ENCODE assay signal across 1 mouse cellular context in genomic region chr11:119238305-119238721, GRCm38 (mm10).
TF ChIP-seq lines count a peak whose summit lies in the region.

No protein-coding gene starts in this region.

TF ChIP-seq in CH12.LX, 34 proteins besides CTCF, POLR2A, EP300 and RAD21 (continued from another document):
- TF ChIP-seq NELFE (IDR thresholded peaks at IDR 0.05; ENCODE audit: low read depth, low read length) (peak; percentile 10; the same call in 1 of the 2 replicates), MAFK (IDR thresholded peaks at IDR 0.05; ENCODE audit: insufficient replicate concordance, low read length) (no peak), MAX (IDR thresholded peaks at IDR 0.05; ENCODE audit: low read length) (no peak), TCF12 (IDR thresholded peaks at IDR 0.05; ENCODE audit: low read depth, low read length) (peak; percentile 43; the same call in 1 of the 2 replicates), ETS1 (conservative IDR thresholded peaks at IDR 0.05; ENCODE audit: low read depth, low read length) (no peak), HCFC1 (IDR thresholded peaks at IDR 0.05; ENCODE audit: low read depth, low read length) (no peak; the same call in 1 of the 2 replicates), RCOR1 (conservative IDR thresholded peaks at IDR 0.05; ENCODE audit: low read depth, low read length) (no peak), CHD2 (IDR thresholded peaks at IDR 0.05; ENCODE audit: low read length) (no peak), KAT2A (IDR thresholded peaks at IDR 0.05; ENCODE audit: insufficient replicate concordance, low read length) (no peak), SIN3A (IDR thresholded peaks at IDR 0.05; ENCODE audit: low read length) (0 out of 2 replicates have a peak, but pooled peaks have one; percentile 7), ZNF384 (IDR thresholded peaks at IDR 0.05; ENCODE audit: low read depth, low read length) (no peak), TBP (conservative IDR thresholded peaks at IDR 0.05; ENCODE audit: low read depth, low read length) (peak; percentile 39; the same call in 1 of the 2 replicates), BHLHE40 (IDR thresholded peaks at IDR 0.05; ENCODE audit: low read depth, low read length) (peak; percentile 53; the same call in 1 of the 2 replicates), PAX5 (IDR thresholded peaks at IDR 0.05; ENCODE audit: low read length) (no peak), NRF1 (IDR thresholded peaks at IDR 0.05; ENCODE audit: low read depth, low read length) (no peak), MXI1 (IDR thresholded peaks at IDR 0.05; ENCODE audit: low read depth, low read length) (no peak)
